20 mouse cellular contexts compared by ENCODE assay signal in genomic region chr4:107075456-107075855, GRCm38 (mm10). TPM values are rescaled to one million over a fixed set of nuclear protein-coding genes. Genes with fewer than 3 reads are reported as not detected.
A peak's percentile ranks its signal among the peaks of the same experiment; 100 is the strongest.
DNase-seq lines count a peak whose midpoint lies in the region; ATAC-seq and TF ChIP-seq lines count a peak whose summit lies in the region.
"Had no signal": no experiment of that assay in that cellular context is flagged by ENCODE, and none has a peak within 500 bp of the region (broad histone marks: within the 10 kb centered on the region; RNA-seq: fewer than 3 reads in every experiment).

No protein-coding gene starts in this region.

- no peaks in the 10 kb centered on the region for H3K9me3 ChIP-seq in lung, postnatal 0 days (ENCODE audit: low read length)
- no peaks in the 10 kb centered on the region for H3K9me3 ChIP-seq in midbrain, embryonic 12.5 days
- H3K9me3 ChIP-seq in stomach, embryonic 15.5 days = no peaks in the 10 kb centered on the region
- H3K9me3 ChIP-seq: G1E had no signal

- H3K4me3 ChIP-seq in lung, postnatal 0 days (ENCODE audit: low read depth, low read length) = no peak overlapping the region
- H3K4me3 ChIP-seq in midbrain, embryonic 12.5 days = no peak overlapping the region
- H3K4me3 ChIP-seq in stomach, embryonic 15.5 days (replicated peaks) = no peak overlapping the region
- H3K4me3 ChIP-seq: erythroblast, embryonic 14.5 days had no signal

- no peak for TF ChIP-seq CTCF in lung, postnatal 0 days (IDR thresholded peaks at IDR 0.05)

- TF ChIP-seq EP300 in lung, postnatal 0 days (IDR thresholded peaks at IDR 0.05) = no peak

- WGBS in lung, postnatal 0 days = 63% methylated on average over 5 of the region's 5 CpGs
- WGBS in midbrain, embryonic 12.5 days = 35% methylated on average over 5 of the region's 5 CpGs
- 49% methylated on average over 5 of the region's 5 CpGs for WGBS in stomach, embryonic 15.5 days

- no peak overlapping the region for H3K27ac ChIP-seq in lung, postnatal 0 days (ENCODE audit: low read length)
- H3K27ac ChIP-seq in midbrain, embryonic 12.5 days (replicated peaks) = peak overlapping the region; percentile 63
- peak overlapping the region; percentile 11; the same call in 1 of the 2 replicates for H3K27ac ChIP-seq in stomach, embryonic 15.5 days

- no peak overlapping the region for H3K4me2 ChIP-seq in lung, postnatal 0 days (replicated peaks; ENCODE audit: low read depth, low read length)
- no peak overlapping the region for H3K4me2 ChIP-seq in midbrain, embryonic 12.5 days (replicated peaks)
- no peak overlapping the region for H3K4me2 ChIP-seq in stomach, embryonic 15.5 days

- no peak for ATAC-seq in lung, postnatal 0 days
- no peak for ATAC-seq in midbrain, embryonic 12.5 days (ENCODE audit: low FRiP score, low read depth)
- ATAC-seq in stomach, embryonic 15.5 days (ENCODE audit: insufficient read depth, low FRiP score, low read depth) = no peak

- no peak overlapping the region for H3K9ac ChIP-seq in lung, postnatal 0 days (replicated peaks; ENCODE audit: low read depth)
- H3K9ac ChIP-seq in midbrain, embryonic 12.5 days (replicated peaks) = no peak overlapping the region
- H3K9ac ChIP-seq in stomach, embryonic 15.5 days = no peak overlapping the region

- intact Hi-C loops in heart, postnatal 10 days (cut with DNase I) = loop anchor here (5.0 kb wide), 1 partner anchor 47 kb away; no protein-coding TSS in a partner anchor

- peak; percentile 26 to 33 for DNase-seq in heart, postnatal 10 days
- no peak for DNase-seq in heart, postnatal 4 days
- DNase-seq in lung, postnatal 10 days = peak; percentile 9
- DNase-seq in lung, postnatal 0 days (ENCODE audit: low spot score) = no peak
- no peak for DNase-seq in kidney, adult 18-20 months
- DNase-seq in cerebellum, adult 9-11 months = no peak
- DNase-seq: adrenal gland, postnatal 36 days; B cell, adult 2 months; cerebellum, adult 11 months; heart, adult 11 months; kidney, adult 2 months had no signal

- H3K27me3 ChIP-seq in lung, postnatal 0 days (replicated peaks; ENCODE audit: insufficient read depth, low read length) = no peaks in the 10 kb centered on the region
- H3K27me3 ChIP-seq in midbrain, embryonic 12.5 days = no peaks in the 10 kb centered on the region
- H3K27me3 ChIP-seq in stomach, embryonic 15.5 days (replicated peaks) = no peaks in the 10 kb centered on the region

- H3K4me1 ChIP-seq in lung, postnatal 0 days (ENCODE audit: insufficient read depth, low read depth, low read length) = no peaks in the 10 kb centered on the region
- H3K4me1 ChIP-seq in midbrain, embryonic 12.5 days = peaks cover 5% of the 10 kb centered on the region; the same call in 1 of the 2 replicates
- no peaks in the 10 kb centered on the region for H3K4me1 ChIP-seq in stomach, embryonic 15.5 days

- H3K36me3 ChIP-seq in lung, postnatal 0 days (ENCODE audit: insufficient read depth, low read length) = no peaks in the 10 kb centered on the region
- no peaks in the 10 kb centered on the region for H3K36me3 ChIP-seq in midbrain, embryonic 12.5 days
- no peaks in the 10 kb centered on the region for H3K36me3 ChIP-seq in stomach, embryonic 15.5 days

RNA-seq across cellular contexts. Expression of gene Cyb5rl, which starts 8.7 kb away (rescaled TPM):
- total RNA-seq in heart, postnatal 10 days (2021) = 10 to 100 TPM; 11.4 to 12.0 TPM
- 1 to 10 TPM; 7.1 to 7.7 TPM for total RNA-seq in heart, postnatal 4 days (2021)
- 4.9 and 5.4 TPM in 2 replicates for polyA plus RNA-seq in lung, postnatal 0 days (2015; fragmentation: Nextera tagmentation; extraction: Ambion mirVana)
- polyA plus RNA-seq in midbrain, embryonic 12.5 days (2016; fragmentation: Nextera tagmentation; extraction: Ambion mirVana) = 5.8 and 9.5 TPM in 2 replicates
- polyA plus RNA-seq in stomach, embryonic 15.5 days (2015; fragmentation: Nextera tagmentation; extraction: Ambion mirVana) = 6.1 and 7.5 TPM in 2 replicates

RNA-seq across cellular contexts. Expression of gene Mrpl37, which starts 8.8 kb away (rescaled TPM):
- 10 to 100 TPM; 84.2 to 87.3 TPM for total RNA-seq in heart, postnatal 10 days (2021)
- total RNA-seq in heart, postnatal 4 days (2021) = 10 to 100 TPM; 80.9 to 83.6 TPM
- polyA plus RNA-seq in lung, postnatal 0 days (2015; fragmentation: Nextera tagmentation; extraction: Ambion mirVana) = 48.4 and 53.4 TPM in 2 replicates
- 91.0 and 91.9 TPM in 2 replicates for polyA plus RNA-seq in midbrain, embryonic 12.5 days (2016; fragmentation: Nextera tagmentation; extraction: Ambion mirVana)
- 89.8 and 100 TPM in 2 replicates for polyA plus RNA-seq in stomach, embryonic 15.5 days (2015; fragmentation: Nextera tagmentation; extraction: Ambion mirVana)

RNA-seq across cellular contexts. Expression of gene Cdcp2, which starts 21.2 kb away (rescaled TPM):
- not detected for total RNA-seq in heart, postnatal 10 days (2021)
- total RNA-seq in heart, postnatal 4 days (2021) = not detected
- polyA plus RNA-seq in lung, postnatal 0 days (2015; fragmentation: Nextera tagmentation; extraction: Ambion mirVana) = 0.08 and 0.14 TPM in 2 replicates
- polyA plus RNA-seq in midbrain, embryonic 12.5 days (2016; fragmentation: Nextera tagmentation; extraction: Ambion mirVana) = 0.06 and 0.09 TPM in 2 replicates
- not detected in 2 replicates for polyA plus RNA-seq in stomach, embryonic 15.5 days (2015; fragmentation: Nextera tagmentation; extraction: Ambion mirVana)
- total RNA-seq: adrenal gland, postnatal 36 days had no signal
- polyA plus RNA-seq: G1E; heart, postnatal 0 days; kidney, adult 2 months; large intestine, adult 2 months; limb, embryonic 11.5 days; liver, embryonic 16.5 days; small intestine, adult 2 months had no signal

Comparison
In these comparisons a context has a peak if more than half of its experiments do, and no peak if none do; other contexts are left out.
1. DNase-seq: peak in heart, postnatal 10 days (2 of 2) and lung, postnatal 10 days (single experiment); none in heart, postnatal 4 days (single experiment), lung, postnatal 0 days (single experiment), kidney, adult 18-20 months (single experiment) and cerebellum, adult 9-11 months (single experiment).